Mouse (Mus musculus): ENCODE results near the gene Cryzl2. TPM values are rescaled to one million over a fixed set of nuclear protein-coding genes. Genes with fewer than 3 reads are reported as not detected.

The Cryzl2 gene
- total RNA-seq, 2 experiments from 2014 or later = 3.7 to 5.0 TPM

GRCm38 (mm10) chr1:157480090-157480489, 21.7 kb downstream of the Cryzl2 start:
- Histone ChIP-seq H3K4me3 (no peak overlapping the region), H3K27ac (peak overlapping the region; percentile 48; the same call in 1 of the 2 replicates)
- no peak for DNase-seq (ENCODE audit: extremely low spot score in 1 of 2, low spot score in 2 of 2)
- intact Hi-C loops (cut with DNase I) = no loop called here
- TF ChIP-seq CTCF (IDR thresholded peaks at IDR 0.05) = no peak; the same call in 1 of the 2 replicates

- intact Hi-C loops (cut with DNase I) = no loop called here
- no peak overlapping the region; the same call in 1 of the 2 replicates for H3K27ac ChIP-seq
Measured at GRCm38 (mm10) chr1:157480901-157481300, 22.5 kb downstream of the Cryzl2 start.

GRCm38 (mm10) chr1:157481666-157482065, 23.3 kb downstream of the Cryzl2 start:
- no peak overlapping the region for H3K27ac ChIP-seq
- intact Hi-C loops (cut with DNase I) = no loop called here
- no peak for DNase-seq (ENCODE audit: extremely low spot score in 1 of 2, low spot score in 2 of 2)
- TF ChIP-seq CTCF (IDR thresholded peaks at IDR 0.05) = no peak
- H3K4me3 ChIP-seq = no peak overlapping the region

More at GRCm38 (mm10) chr1:157480901-157481300, 22.5 kb downstream of the Cryzl2 start:
- H3K4me3 ChIP-seq = no peak overlapping the region
- no peak for DNase-seq (ENCODE audit: extremely low spot score in 1 of 2, low spot score in 2 of 2)
- no peak for TF ChIP-seq CTCF (IDR thresholded peaks at IDR 0.05)

GRCm38 (mm10) chr1:157484161-157484560, 25.8 kb downstream of the Cryzl2 start:
- DNase-seq (ENCODE audit: extremely low spot score in 1 of 2, low spot score in 2 of 2) = no peak
- no peak for TF ChIP-seq CTCF (IDR thresholded peaks at IDR 0.05)
- Histone ChIP-seq H3K27ac (peak overlapping the region; percentile 87), H3K4me3 (no peak overlapping the region)
- intact Hi-C loops (cut with DNase I) = no loop called here

- H3K27ac ChIP-seq = no peak overlapping the region
- no peak for DNase-seq (ENCODE audit: extremely low spot score in 1 of 2, low spot score in 2 of 2)
- no peak for TF ChIP-seq CTCF (IDR thresholded peaks at IDR 0.05)
- H3K4me3 ChIP-seq = no peak overlapping the region
- intact Hi-C loops (cut with DNase I) = no loop called here
Measured at GRCm38 (mm10) chr1:157500657-157501056, 42.3 kb downstream of the Cryzl2 start.

- no peak overlapping the region for H3K27ac ChIP-seq
- H3K4me3 ChIP-seq = no peak overlapping the region
- no peak for DNase-seq (ENCODE audit: extremely low spot score in 1 of 2, low spot score in 2 of 2)
- TF ChIP-seq CTCF (IDR thresholded peaks at IDR 0.05) = no peak
- intact Hi-C loops (cut with DNase I) = no loop called here
Measured at GRCm38 (mm10) chr1:157501352-157501945, 43.1 kb downstream of the Cryzl2 start.

GRCm38 (mm10) chr1:157503071-157503470, 44.7 kb downstream of the Cryzl2 start:
- intact Hi-C loops (cut with DNase I) = no loop called here
- no peak overlapping the region for H3K4me3 ChIP-seq
- H3K27ac ChIP-seq = no peak overlapping the region
- no peak for TF ChIP-seq CTCF (IDR thresholded peaks at IDR 0.05)
- no peak for DNase-seq (ENCODE audit: extremely low spot score in 1 of 2, low spot score in 2 of 2)

GRCm38 (mm10) chr1:157506522-157506921, 48.1 kb downstream of the Cryzl2 start, which contains the start of gene Sec16b:
TSS of gene Sec16b (plus strand) at chr1:157506728.
- no peak for TF ChIP-seq CTCF (IDR thresholded peaks at IDR 0.05)
- H3K4me3 ChIP-seq = no peak within 1 kb of the TSS
- intact Hi-C loops (cut with DNase I) = no loop called here
- H3K27ac ChIP-seq = no peak within 1 kb of the TSS
- DNase-seq (ENCODE audit: extremely low spot score in 1 of 2, low spot score in 2 of 2) = no peak

- no peak for DNase-seq (ENCODE audit: extremely low spot score in 1 of 2, low spot score in 2 of 2)
- intact Hi-C loops (cut with DNase I) = no loop called here
- Histone ChIP-seq H3K4me3 (no peak overlapping the region), H3K27ac (no peak overlapping the region)
- TF ChIP-seq CTCF (IDR thresholded peaks at IDR 0.05) = no peak
Measured at GRCm38 (mm10) chr1:157506995-157507595, 48.7 kb downstream of the Cryzl2 start.

GRCm38 (mm10) chr1:157507814-157508213, 49.4 kb downstream of the Cryzl2 start:
- intact Hi-C loops (cut with DNase I) = no loop called here
- no peak overlapping the region for H3K4me3 ChIP-seq
- no peak for TF ChIP-seq CTCF (IDR thresholded peaks at IDR 0.05)
- H3K27ac ChIP-seq = no peak overlapping the region
- DNase-seq (ENCODE audit: extremely low spot score in 1 of 2, low spot score in 2 of 2) = no peak

- intact Hi-C loops (cut with DNase I) = loop anchor here (1.0 kb wide), 1 partner anchor 41 kb away; no protein-coding TSS in a partner anchor
- no peak for DNase-seq (ENCODE audit: extremely low spot score in 1 of 2, low spot score in 2 of 2)
- H3K27ac ChIP-seq = peak overlapping the region; percentile 74
- no peak overlapping the region for H3K4me3 ChIP-seq
- no peak for TF ChIP-seq CTCF (IDR thresholded peaks at IDR 0.05)
Measured at GRCm38 (mm10) chr1:157512690-157513448, 54.5 kb downstream of the Cryzl2 start.

GRCm38 (mm10) chr1:157513559-157513958, 55.2 kb downstream of the Cryzl2 start:
- no peak for TF ChIP-seq CTCF (IDR thresholded peaks at IDR 0.05)

More at GRCm38 (mm10) chr1:157513559-157513958, 55.2 kb downstream of the Cryzl2 start:
- intact Hi-C loops (cut with DNase I) = loop anchor here (1.0 kb wide), 1 partner anchor 41 kb away; no protein-coding TSS in a partner anchor
- no peak overlapping the region; the same call in 1 of the 2 replicates for H3K27ac ChIP-seq
- H3K4me3 ChIP-seq = no peak overlapping the region
- DNase-seq (ENCODE audit: extremely low spot score in 1 of 2, low spot score in 2 of 2) = no peak

All from left cerebral cortex, adult 2 months (tissue).